Mouse (Mus musculus) WW6 (cell line): ENCODE data around the gene Il18bp.

Experiments
- DNase-seq: peaks from one replicate; pipeline ENCODE4 v3.0.0-alpha.2; 2013; ENCODE audit warnings: low read depth, low spot score

Il18bp gene

GRCm38 (mm10) chr7:102000921-102001630, 17.4 kb downstream of the Il18bp start:
- DNase-seq, result no peak

GRCm38 (mm10) chr7:102000296-102000695, 18.2 kb downstream of the Il18bp start:
- DNase-seq, result no peak

GRCm38 (mm10) chr7:101999461-102000151, 18.9 kb downstream of the Il18bp start:
- no peak for DNase-seq

GRCm38 (mm10) chr7:101998194-101998927, 20.1 kb downstream of the Il18bp start:
- DNase-seq, result peak; percentile 40

- no peak for DNase-seq
These were observed 24.2 kb downstream of the Il18bp start for GRCm38 (mm10) chr7:101994241-101994640.

- no peak for DNase-seq
These were observed 33.4 kb downstream of the Il18bp start for GRCm38 (mm10) chr7:101985081-101985480.

- DNase-seq, result no peak
These were observed 35.8 kb downstream of the Il18bp start for GRCm38 (mm10) chr7:101982735-101983134.

- no peak for DNase-seq
These were observed 44.0 kb downstream of the Il18bp start for GRCm38 (mm10) chr7:101974505-101974904.

GRCm38 (mm10) chr7:101973730-101974129, 44.8 kb downstream of the Il18bp start:
- no peak for DNase-seq

- no peak for DNase-seq
These were observed 46.8 kb downstream of the Il18bp start for GRCm38 (mm10) chr7:101971721-101972120.

GRCm38 (mm10) chr7:101970821-101971461, 47.5 kb downstream of the Il18bp start:
- DNase-seq, result no peak

- DNase-seq, result no peak
These were observed 48.1 kb downstream of the Il18bp start for GRCm38 (mm10) chr7:101970429-101970775.

- peak; percentile 47 for DNase-seq
These were observed 48.6 kb downstream of the Il18bp start for GRCm38 (mm10) chr7:101969694-101970428.

GRCm38 (mm10) chr7:101968751-101969150, 49.7 kb downstream of the Il18bp start:
- DNase-seq, result no peak

- DNase-seq, result no peak
These were observed 51.2 kb downstream of the Il18bp start for GRCm38 (mm10) chr7:101967256-101967655.

GRCm38 (mm10) chr7:101965606-101966005, 52.9 kb downstream of the Il18bp start:
- DNase-seq, result no peak
